Mouse (Mus musculus): ENCODE results near the gene Trappc3. TPM values are rescaled to one million over a fixed set of nuclear protein-coding genes. Genes with fewer than 3 reads are reported as not detected.

Trappc3 gene
- polyA plus RNA-seq, 1 experiment from 2014 or later = 32.9 TPM

GRCm38 (mm10) chr4:126255113-126256001 is 6.8 kb upstream of the Trappc3 start:
- Histone ChIP-seq H3K4me2 (ENCODE audit: low read depth, low read length) (peak overlapping the region; percentile 99), H3K27me3 (ENCODE audit: control insufficient read depth, insufficient read depth, low read length) (no peaks in the 10 kb centered on the region), H3K27ac (ENCODE audit: low read depth, low read length) (peak overlapping the region; percentile 86), H3K4me1 (ENCODE audit: control insufficient read depth, insufficient read depth, low read length) (peaks cover 60% of the 10 kb centered on the region), H3K9ac (replicated peaks; ENCODE audit: low read depth, low read length) (peak overlapping the region; percentile 98), H3K9me3 (ENCODE audit: control insufficient read depth, low read length) (no peaks in the 10 kb centered on the region), H3K36me3 (ENCODE audit: control insufficient read depth, insufficient read depth, low read length) (no peaks in the 10 kb centered on the region), H3K4me3 (ENCODE audit: low read depth, low read length) (peak overlapping the region; percentile 100)
- WGBS = under 1% methylated on average over 31 of the region's 50 CpGs
- ATAC-seq (ENCODE audit: low read depth) = peak; percentile 14; the same call in 1 of the 2 replicates

GRCm38 (mm10) chr4:126256131-126256791 is 5.9 kb upstream of the Trappc3 start, which contains the start of gene Map7d1:
TSS of gene Map7d1 (minus strand) at chr4:126256343.
- Histone ChIP-seq H3K9ac (replicated peaks; ENCODE audit: low read depth, low read length) (peak within 1 kb of the TSS; percentile 98), H3K27me3 (ENCODE audit: control insufficient read depth, insufficient read depth, low read length) (no peaks in the 10 kb centered on the region), H3K27ac (ENCODE audit: low read depth, low read length) (peak within 1 kb of the TSS; percentile 86), H3K9me3 (ENCODE audit: control insufficient read depth, low read length) (no peaks in the 10 kb centered on the region), H3K4me2 (ENCODE audit: low read depth, low read length) (peak within 1 kb of the TSS; percentile 99), H3K4me1 (ENCODE audit: control insufficient read depth, insufficient read depth, low read length) (peaks cover 62% of the 10 kb centered on the region), H3K36me3 (ENCODE audit: control insufficient read depth, insufficient read depth, low read length) (no peaks in the 10 kb centered on the region), H3K4me3 (ENCODE audit: low read depth, low read length) (peak within 1 kb of the TSS; percentile 100)
- under 1% methylated on average over 54 of the region's 59 CpGs for WGBS
- ATAC-seq (ENCODE audit: low read depth) = peak; percentile 85

DNA sequence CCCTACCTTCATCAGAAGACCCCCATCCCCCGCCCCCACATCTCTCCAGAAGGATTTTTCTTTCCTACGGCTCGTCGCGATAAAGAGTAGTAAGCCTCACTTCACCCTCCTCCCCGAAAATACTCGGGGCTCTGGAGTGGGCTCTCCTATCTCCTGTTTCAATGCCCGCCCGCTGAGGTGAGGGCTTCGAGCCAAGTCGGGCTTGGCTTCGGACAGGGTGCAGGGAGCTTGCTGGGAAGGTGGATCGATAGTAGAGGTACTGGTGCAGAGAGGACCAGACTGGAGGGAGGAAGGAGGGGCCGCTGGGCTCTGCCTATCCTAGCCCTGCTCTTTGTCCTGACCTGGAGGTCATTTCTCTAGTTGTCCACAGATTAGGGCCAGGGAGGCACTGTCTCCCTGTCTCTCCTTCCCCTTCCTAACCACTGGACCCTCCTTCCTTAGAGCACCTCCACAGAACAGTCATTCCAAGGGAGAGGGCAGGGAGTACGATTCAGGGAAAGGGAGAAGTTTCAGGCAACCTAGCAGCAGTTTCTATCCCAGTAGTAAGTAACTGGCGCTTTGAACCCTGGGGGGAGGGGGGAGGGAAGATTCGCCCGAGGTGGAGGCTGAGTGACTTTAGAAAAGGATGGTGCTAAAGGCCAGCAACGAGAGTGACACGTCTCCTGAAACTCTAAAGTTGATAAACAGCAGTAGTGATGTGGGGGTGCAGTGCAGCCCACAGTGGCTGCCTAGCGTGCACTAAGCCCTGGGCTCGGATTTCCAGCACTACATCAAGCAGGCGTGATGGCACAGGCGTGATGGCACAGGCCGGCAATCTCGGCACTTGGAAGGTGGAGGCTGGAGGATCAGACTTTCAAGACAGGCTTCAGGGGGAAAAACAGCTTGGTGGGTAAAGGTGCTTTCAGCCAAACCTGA is 4.9 kb upstream of the Trappc3 start:
- H3K4me3 ChIP-seq (ENCODE audit: low read depth, low read length) = peak overlapping the region; percentile 100
- peak overlapping the region; percentile 99 for H3K4me2 ChIP-seq (ENCODE audit: low read depth, low read length)
- no peaks in the 10 kb centered on the region for H3K27me3 ChIP-seq (ENCODE audit: control insufficient read depth, insufficient read depth, low read length)
- no peak for ATAC-seq (ENCODE audit: low read depth)
- peak overlapping the region; percentile 98 for H3K9ac ChIP-seq (replicated peaks; ENCODE audit: low read depth, low read length)
- no peaks in the 10 kb centered on the region for H3K9me3 ChIP-seq (ENCODE audit: control insufficient read depth, low read length)
- peaks cover 56% of the 10 kb centered on the region for H3K4me1 ChIP-seq (ENCODE audit: control insufficient read depth, insufficient read depth, low read length)
- 1% methylated on average over 26 of the region's 26 CpGs for WGBS
- no peaks in the 10 kb centered on the region for H3K36me3 ChIP-seq (ENCODE audit: control insufficient read depth, insufficient read depth, low read length)
- H3K27ac ChIP-seq (ENCODE audit: low read depth, low read length) = peak overlapping the region; percentile 86

- no peak for ATAC-seq (ENCODE audit: low read depth)
- no peak overlapping the region; the same call in 1 of the 2 replicates for H3K4me2 ChIP-seq (ENCODE audit: low read depth, low read length)
- H3K27ac ChIP-seq (ENCODE audit: low read depth, low read length) = peak overlapping the region; percentile 40
- no peak overlapping the region for H3K4me3 ChIP-seq (ENCODE audit: low read depth, low read length)
- no peaks in the 10 kb centered on the region for H3K36me3 ChIP-seq (ENCODE audit: control insufficient read depth, insufficient read depth, low read length)
- H3K9ac ChIP-seq (replicated peaks; ENCODE audit: low read depth, low read length) = no peak overlapping the region; the same call in 1 of the 2 replicates
- no peaks in the 10 kb centered on the region for H3K9me3 ChIP-seq (ENCODE audit: control insufficient read depth, low read length)
- WGBS = 26% methylated on average over 3 of the region's 3 CpGs
- H3K4me1 ChIP-seq (ENCODE audit: control insufficient read depth, insufficient read depth, low read length) = peaks cover 47% of the 10 kb centered on the region
- H3K27me3 ChIP-seq (ENCODE audit: control insufficient read depth, insufficient read depth, low read length) = no peaks in the 10 kb centered on the region
These were observed 3.1 kb upstream of the Trappc3 start for GRCm38 (mm10) chr4:126259063-126259462.

GRCm38 (mm10) chr4:126259523-126260160 is 2.5 kb upstream of the Trappc3 start:
- Histone ChIP-seq H3K9me3 (ENCODE audit: control insufficient read depth, low read length) (no peaks in the 10 kb centered on the region), H3K27ac (ENCODE audit: low read depth, low read length) (peak overlapping the region; percentile 67), H3K4me3 (ENCODE audit: low read depth, low read length) (peak overlapping the region; percentile 1; the same call in 1 of the 2 replicates), H3K4me1 (ENCODE audit: control insufficient read depth, insufficient read depth, low read length) (peaks cover 41% of the 10 kb centered on the region), H3K36me3 (ENCODE audit: control insufficient read depth, insufficient read depth, low read length) (no peaks in the 10 kb centered on the region), H3K9ac (replicated peaks; ENCODE audit: low read depth, low read length) (no peak overlapping the region; the same call in 1 of the 2 replicates), H3K27me3 (ENCODE audit: control insufficient read depth, insufficient read depth, low read length) (no peaks in the 10 kb centered on the region), H3K4me2 (ENCODE audit: low read depth, low read length) (peak overlapping the region; percentile 28; the same call in 1 of the 2 replicates)
- ATAC-seq (ENCODE audit: low read depth) = no peak
- WGBS = under 1% methylated on average over 15 of the region's 15 CpGs

DNA sequence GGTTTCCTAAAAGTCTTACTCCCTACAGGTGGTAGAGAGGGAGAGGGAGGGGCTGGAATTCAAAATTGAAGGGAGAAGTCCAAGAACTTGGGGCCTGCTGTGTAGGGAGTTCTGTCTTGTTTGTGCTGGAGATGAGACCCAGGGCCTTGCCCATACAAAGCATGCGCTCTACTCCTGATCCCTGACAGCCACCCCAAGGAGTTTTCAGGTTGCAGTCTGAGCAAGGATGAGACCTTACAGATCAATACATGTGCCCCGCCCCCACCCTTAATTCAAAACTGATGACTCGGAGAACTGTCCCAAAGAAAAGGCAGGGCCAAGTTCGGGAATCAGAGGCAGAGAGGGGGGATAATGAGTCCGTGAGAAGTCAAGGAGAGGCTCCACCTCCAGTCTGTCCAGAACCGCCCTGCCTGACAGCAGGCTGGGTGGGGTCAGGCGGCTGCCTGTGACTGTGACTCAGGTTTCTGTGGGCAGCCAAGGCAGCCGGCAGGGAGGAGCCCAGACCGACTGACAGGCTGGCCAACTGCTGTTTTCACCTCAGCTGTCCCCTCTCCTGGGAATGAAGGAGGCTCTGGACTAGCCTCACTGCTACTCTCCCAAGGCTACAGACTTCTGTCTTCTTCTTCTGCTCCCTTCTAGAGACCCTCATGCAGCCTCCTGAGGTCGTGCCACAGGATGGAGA is 1.5 kb upstream of the Trappc3 start:
- peak overlapping the region; percentile 44; the same call in 1 of the 2 replicates for H3K27ac ChIP-seq (ENCODE audit: low read depth, low read length)
- H3K27me3 ChIP-seq (ENCODE audit: control insufficient read depth, insufficient read depth, low read length) = no peaks in the 10 kb centered on the region
- H3K9ac ChIP-seq (replicated peaks; ENCODE audit: low read depth, low read length) = no peak overlapping the region
- no peak overlapping the region for H3K4me3 ChIP-seq (ENCODE audit: low read depth, low read length)
- H3K9me3 ChIP-seq (ENCODE audit: control insufficient read depth, low read length) = no peaks in the 10 kb centered on the region
- H3K4me1 ChIP-seq (ENCODE audit: control insufficient read depth, insufficient read depth, low read length) = peaks cover 39% of the 10 kb centered on the region
- no peak overlapping the region for H3K4me2 ChIP-seq (ENCODE audit: low read depth, low read length)
- no peak for ATAC-seq (ENCODE audit: low read depth)
- WGBS = 10% methylated on average over 10 of the region's 10 CpGs
- H3K36me3 ChIP-seq (ENCODE audit: control insufficient read depth, insufficient read depth, low read length) = no peaks in the 10 kb centered on the region

GRCm38 (mm10) chr4:126261266-126261665 is 859 bp upstream of the Trappc3 start:
- Histone ChIP-seq H3K4me3 (ENCODE audit: low read depth, low read length) (no peak overlapping the region), H3K27me3 (ENCODE audit: control insufficient read depth, insufficient read depth, low read length) (no peaks in the 10 kb centered on the region), H3K27ac (ENCODE audit: low read depth, low read length) (no peak overlapping the region), H3K36me3 (ENCODE audit: control insufficient read depth, insufficient read depth, low read length) (no peaks in the 10 kb centered on the region), H3K4me1 (ENCODE audit: control insufficient read depth, insufficient read depth, low read length) (peaks cover 39% of the 10 kb centered on the region), H3K9ac (replicated peaks; ENCODE audit: low read depth, low read length) (no peak overlapping the region), H3K4me2 (ENCODE audit: low read depth, low read length) (no peak overlapping the region), H3K9me3 (ENCODE audit: control insufficient read depth, low read length) (no peaks in the 10 kb centered on the region)
- ATAC-seq (ENCODE audit: low read depth) = no peak
- 75% methylated on average over 6 of the region's 6 CpGs for WGBS

- Histone ChIP-seq H3K27ac (ENCODE audit: low read depth, low read length) (no peak overlapping the region), H3K9me3 (ENCODE audit: control insufficient read depth, low read length) (no peaks in the 10 kb centered on the region), H3K36me3 (ENCODE audit: control insufficient read depth, insufficient read depth, low read length) (no peaks in the 10 kb centered on the region), H3K4me1 (ENCODE audit: control insufficient read depth, insufficient read depth, low read length) (peaks cover 39% of the 10 kb centered on the region), H3K27me3 (ENCODE audit: control insufficient read depth, insufficient read depth, low read length) (no peaks in the 10 kb centered on the region), H3K4me3 (ENCODE audit: low read depth, low read length) (no peak overlapping the region), H3K9ac (replicated peaks; ENCODE audit: low read depth, low read length) (no peak overlapping the region), H3K4me2 (ENCODE audit: low read depth, low read length) (no peak overlapping the region; the same call in 1 of the 2 replicates)
- ATAC-seq (ENCODE audit: low read depth) = no peak
- WGBS = 50% methylated on average over 7 of the region's 7 CpGs
These were observed 450 bp upstream of the Trappc3 start for GRCm38 (mm10) chr4:126261675-126262074.
